Mouse (Mus musculus) bone marrow macrophage, adult 2 months (primary cell): ENCODE measurements at regions not wholly inside any gene's neighbourhood (a gene's known extent, or its start where the extent isn't known, plus 50 kb on each side); places are given as distances from the start of the nearest gene placed in this dataset.

Source experiments
- H3K27ac ChIP-seq: 2 replicates; pipeline ENCODE4 v1.5.1; 2012; ENCODE audit warnings: low read depth, low read length; ENCODE audit not compliant: insufficient read depth
- H3K4me1 ChIP-seq: 2 replicates; pipeline ENCODE4 v1.6.1; 2012; ENCODE audit warnings: low read length; ENCODE audit not compliant: control insufficient read depth, insufficient read depth
- H3K4me3 ChIP-seq: 2 replicates; pipeline ENCODE4 v1.5.1; 2012; ENCODE audit warnings: mild to moderate bottlenecking, low read length, moderate library complexity; ENCODE audit not compliant: insufficient read depth
- CTCF ChIP-seq: IDR thresholded peaks from 2 replicates; pipeline ENCODE4 v1.5.1; 2012; ENCODE audit warnings: low read depth, mild to moderate bottlenecking, low read length, moderate library complexity
- POLR2A ChIP-seq: IDR thresholded peaks from 2 replicates; pipeline ENCODE4 v1.6.1; 2012; ENCODE audit warnings: mild to moderate bottlenecking, low read depth, low read length, borderline replicate concordance

- Histone ChIP-seq H3K4me1 (no peaks in the 10 kb centered on the region), H3K4me3 (no peak overlapping the region), H3K27ac (no peak overlapping the region)
- TF ChIP-seq POLR2A, result no peak
- no peak for TF ChIP-seq CTCF
These were observed 142.9 kb upstream of the Gas1 start for GRCm38 (mm10) chr13:60319861-60320602.

GRCm38 (mm10) chr13:60322579-60322978 is 145.4 kb upstream of the Gas1 start:
- no peak overlapping the region for H3K27ac ChIP-seq
- TF ChIP-seq CTCF, result no peak
- TF ChIP-seq POLR2A, result no peak
- H3K4me1 ChIP-seq, result no peaks in the 10 kb centered on the region
- no peak overlapping the region for H3K4me3 ChIP-seq

DNA sequence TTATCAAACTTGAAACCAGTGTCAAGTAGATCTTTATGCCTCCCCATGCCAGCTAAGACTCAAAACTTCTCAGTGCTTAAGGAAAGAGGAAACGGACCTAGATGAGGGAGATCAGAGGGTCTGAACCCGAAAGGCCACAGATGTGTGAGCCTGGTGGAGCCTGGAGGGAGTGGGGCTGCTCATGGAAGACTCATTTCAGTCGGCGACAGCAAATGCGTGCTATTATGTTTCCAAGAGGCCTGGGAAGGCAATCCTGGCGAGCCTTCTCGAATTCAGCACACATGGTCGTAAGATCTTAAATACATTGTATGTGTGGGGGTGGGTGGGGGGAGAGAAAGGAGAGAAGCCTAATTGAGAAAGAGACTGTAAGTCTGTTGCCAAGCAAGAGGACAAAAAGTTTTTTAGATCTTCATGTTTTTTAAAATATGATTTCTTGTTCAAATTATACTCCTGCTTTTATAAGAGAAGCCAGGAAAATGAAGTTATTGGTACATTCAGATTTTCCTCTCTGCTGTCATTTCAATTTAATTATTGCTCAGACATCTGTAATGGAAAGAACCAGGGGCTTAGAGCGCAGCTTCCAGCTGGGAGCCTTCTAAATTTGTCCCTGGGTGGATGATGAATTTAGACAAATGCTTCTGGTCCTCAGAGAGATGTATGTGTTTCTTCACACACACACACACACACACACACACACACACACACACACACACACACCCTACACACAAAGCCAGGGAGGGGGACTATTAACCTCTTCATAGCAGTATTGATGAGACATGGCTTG is 153.5 kb upstream of the Gas1 start:
- Histone ChIP-seq H3K4me3 (no peak overlapping the region), H3K27ac (no peak overlapping the region), H3K4me1 (no peaks in the 10 kb centered on the region)
- TF ChIP-seq POLR2A (no peak), CTCF (no peak)

DNA sequence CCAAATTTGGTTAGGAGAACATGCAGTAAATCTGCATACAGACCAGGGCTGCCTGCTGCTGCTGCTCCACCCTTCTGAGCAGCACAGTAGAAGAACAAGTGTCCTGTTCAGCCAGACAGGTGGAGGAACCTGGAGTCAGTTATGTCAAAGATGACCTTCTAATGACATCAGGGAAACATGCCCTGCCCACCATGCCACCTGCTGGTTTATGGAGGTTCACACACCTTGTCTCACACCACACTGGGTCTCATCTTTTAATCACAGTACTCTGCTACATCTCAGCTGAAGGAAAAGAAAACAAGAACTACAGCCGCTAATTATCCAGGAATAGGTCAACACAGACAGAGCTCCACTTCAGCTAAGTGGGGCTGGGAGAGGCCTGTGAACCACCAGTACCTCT is 159.0 kb upstream of the Gas1 start:
- no peak overlapping the region for H3K4me3 ChIP-seq
- no peaks in the 10 kb centered on the region for H3K4me1 ChIP-seq
- H3K27ac ChIP-seq, result no peak overlapping the region
- TF ChIP-seq CTCF (no peak), POLR2A (no peak)

GRCm38 (mm10) chr13:60337383-60337782 is 160.2 kb upstream of the Gas1 start:
- Histone ChIP-seq H3K4me1 (no peaks in the 10 kb centered on the region), H3K27ac (no peak overlapping the region), H3K4me3 (no peak overlapping the region)
- TF ChIP-seq POLR2A, result no peak
- TF ChIP-seq CTCF, result no peak

DNA sequence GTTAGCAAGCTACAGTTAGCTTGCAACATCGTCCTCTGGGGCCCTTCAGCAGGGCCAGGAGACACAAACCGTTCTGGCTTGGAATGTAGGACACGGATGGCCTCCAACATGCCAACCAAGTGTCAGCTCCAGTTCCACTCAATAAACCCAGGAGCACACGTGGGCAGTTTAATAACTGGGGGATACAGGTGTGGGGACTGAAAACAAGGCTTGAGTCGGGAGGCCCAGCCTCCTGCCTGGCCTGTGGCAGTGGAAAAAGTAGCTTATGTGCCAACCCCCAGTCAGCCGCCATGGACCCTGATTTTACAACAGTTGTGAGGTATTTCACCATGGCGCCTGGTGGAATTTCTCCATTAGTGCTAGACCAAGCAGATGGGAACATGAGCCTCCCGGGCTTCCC is 160.9 kb upstream of the Gas1 start:
- H3K4me1 ChIP-seq, result no peaks in the 10 kb centered on the region
- no peak for TF ChIP-seq POLR2A
- no peak for TF ChIP-seq CTCF
- H3K27ac ChIP-seq, result no peak overlapping the region
- no peak overlapping the region for H3K4me3 ChIP-seq

DNA sequence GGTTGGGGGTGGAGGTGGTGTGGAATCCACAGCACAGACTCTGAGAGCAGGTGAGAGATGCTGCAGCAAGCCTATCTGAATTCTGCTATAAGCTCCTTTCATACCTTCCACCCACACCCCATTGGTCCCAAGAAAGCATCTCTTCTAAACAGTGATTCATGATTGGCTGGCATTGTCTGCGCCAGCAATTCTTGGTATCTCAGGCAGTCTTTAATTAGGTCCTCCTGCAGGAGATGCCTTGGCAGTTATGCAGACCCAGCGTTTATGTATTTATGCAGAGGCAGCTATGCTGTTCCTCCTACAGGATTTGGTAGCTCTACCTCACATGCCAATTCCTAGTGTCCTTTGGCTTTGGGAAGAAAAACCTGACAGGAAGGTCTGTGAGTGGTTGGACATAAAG is 162.9 kb upstream of the Gas1 start:
- Histone ChIP-seq H3K27ac (no peak overlapping the region), H3K4me3 (no peak overlapping the region), H3K4me1 (no peaks in the 10 kb centered on the region)
- TF ChIP-seq POLR2A (no peak), CTCF (no peak)

- H3K4me1 ChIP-seq, result no peaks in the 10 kb centered on the region
- no peak overlapping the region for H3K27ac ChIP-seq
- H3K4me3 ChIP-seq, result no peak overlapping the region
- TF ChIP-seq CTCF (no peak), POLR2A (no peak)
These were observed 170.7 kb upstream of the Gas1 start for GRCm38 (mm10) chr13:60347881-60348280.

GRCm38 (mm10) chr13:60348438-60348837 is 171.3 kb upstream of the Gas1 start:
- H3K4me3 ChIP-seq, result no peak overlapping the region
- no peaks in the 10 kb centered on the region for H3K4me1 ChIP-seq
- no peak overlapping the region for H3K27ac ChIP-seq
- TF ChIP-seq CTCF (no peak), POLR2A (no peak)

GRCm38 (mm10) chr13:60355707-60356490 is 178.7 kb upstream of the Gas1 start:
- Histone ChIP-seq H3K4me3 (no peak overlapping the region), H3K27ac (no peak overlapping the region), H3K4me1 (no peaks in the 10 kb centered on the region)
- TF ChIP-seq CTCF (no peak), POLR2A (no peak)
